Mouse (Mus musculus) ES-Bruce4 (cell line): ENCODE results near the gene Ccdc194. TPM values are rescaled to one million over a fixed set of nuclear protein-coding genes. Genes with fewer than 3 reads are reported as not detected.
"Not testable (repeated sequence)": the region's sequence is repeated elsewhere in the genome, so short reads cannot be mapped to it uniquely, and the experiment has no call there.

Experiments
- H3K27ac ChIP-seq: 2 replicates; pipeline ENCODE4 v1.5.1; 2012; ENCODE audit warnings: low read length, inconsistent platforms; ENCODE audit not compliant: insufficient read depth
- H3K27me3 ChIP-seq: 2 replicates; pipeline ENCODE4 v1.6.1; 2012; ENCODE audit warnings: mild to moderate bottlenecking, low read length, inconsistent platforms; ENCODE audit not compliant: control insufficient read depth, poor library complexity, insufficient read depth, severe bottlenecking
- H3K36me3 ChIP-seq: 2 replicates; pipeline ENCODE4 v1.6.1; 2012; ENCODE audit warnings: inconsistent platforms, mild to moderate bottlenecking, low read length, moderate library complexity; ENCODE audit not compliant: control insufficient read depth, poor library complexity, insufficient read depth, severe bottlenecking
- H3K4me1 ChIP-seq: one replicate; pipeline ENCODE4 v1.8.1; 2011; ENCODE audit warnings: low read length; ENCODE audit not compliant: control insufficient read depth, insufficient read depth
- H3K4me3 ChIP-seq: 2 replicates; pipeline ENCODE4 v1.5.1; 2011; ENCODE audit warnings: low read depth, mild to moderate bottlenecking, low read length
- H3K9ac ChIP-seq: 2 replicates; pipeline ENCODE4 v1.6.1; 2012; ENCODE audit warnings: low read depth, mild to moderate bottlenecking, inconsistent platforms; ENCODE audit not compliant: poor library complexity, severe bottlenecking
- H3K9me3 ChIP-seq: replicated peaks from 2 replicates; pipeline ENCODE4 v1.6.1; 2012; ENCODE audit warnings: mild to moderate bottlenecking, low read length, inconsistent platforms; ENCODE audit not compliant: control insufficient read depth, poor library complexity, insufficient read depth, severe bottlenecking
- CTCF ChIP-seq: IDR thresholded peaks from one replicate; pipeline ENCODE4 v1.8.1; 2011; ENCODE audit warnings: low read depth, low read length
- EP300 ChIP-seq: IDR thresholded peaks from 2 replicates; pipeline ENCODE4 v1.6.1; 2011; ENCODE audit warnings: low read depth, low read length; ENCODE audit not compliant: insufficient read depth
- POLR2A ChIP-seq: IDR thresholded peaks from one replicate; pipeline ENCODE4 v1.8.1; 2011; ENCODE audit warnings: low read length; ENCODE audit not compliant: insufficient read depth
- polyA plus RNA-seq: library from polyadenylated mRNA; stranded (reverse); fragments of >200 nt; gene quantifications from 2 replicates; pipeline ENCODE4 v1.2.4, GENCODE M21; 2011; ENCODE audit warnings: low read depth; ENCODE audit not compliant: missing spikeins, insufficient read depth, insufficient read length

Gene Ccdc194
- polyA plus RNA-seq, 1 experiment = 4.9 TPM

DNA sequence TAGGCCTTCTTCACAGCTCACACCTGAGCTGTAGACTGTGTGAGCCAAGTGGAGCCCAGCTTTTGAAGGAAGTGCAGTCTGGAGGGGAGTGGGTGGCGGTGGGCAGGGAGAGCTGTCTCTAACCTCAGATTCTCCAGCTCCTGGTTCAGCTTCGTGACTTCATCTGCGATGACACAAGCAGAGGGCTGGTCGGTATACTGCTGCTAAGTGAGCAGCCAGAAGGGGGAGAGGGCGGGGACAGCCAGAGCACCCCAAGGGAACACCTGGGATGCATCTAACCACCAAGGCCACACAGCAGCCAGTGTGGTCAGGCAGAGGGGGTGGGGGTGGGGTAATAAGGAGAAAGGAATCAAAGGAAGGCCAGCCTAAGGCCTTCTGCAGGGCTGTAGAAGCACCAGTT is 10.2 kb upstream of the Ccdc194 start:
- peak overlapping the region; percentile 90 for H3K4me3 ChIP-seq
- H3K27ac ChIP-seq = no peak overlapping the region
- peak overlapping the region; percentile 54; the same call in 1 of the 2 replicates for H3K9ac ChIP-seq
- H3K4me1 ChIP-seq = peaks cover 2% of the 10 kb centered on the region
- no peaks in the 10 kb centered on the region for H3K27me3 ChIP-seq
- no peaks in the 10 kb centered on the region for H3K9me3 ChIP-seq
- peaks cover 6% of the 10 kb centered on the region; the same call in 1 of the 2 replicates for H3K36me3 ChIP-seq
- no peak for TF ChIP-seq CTCF
- TF ChIP-seq POLR2A = no peak
- TF ChIP-seq EP300 = no peak

DNA sequence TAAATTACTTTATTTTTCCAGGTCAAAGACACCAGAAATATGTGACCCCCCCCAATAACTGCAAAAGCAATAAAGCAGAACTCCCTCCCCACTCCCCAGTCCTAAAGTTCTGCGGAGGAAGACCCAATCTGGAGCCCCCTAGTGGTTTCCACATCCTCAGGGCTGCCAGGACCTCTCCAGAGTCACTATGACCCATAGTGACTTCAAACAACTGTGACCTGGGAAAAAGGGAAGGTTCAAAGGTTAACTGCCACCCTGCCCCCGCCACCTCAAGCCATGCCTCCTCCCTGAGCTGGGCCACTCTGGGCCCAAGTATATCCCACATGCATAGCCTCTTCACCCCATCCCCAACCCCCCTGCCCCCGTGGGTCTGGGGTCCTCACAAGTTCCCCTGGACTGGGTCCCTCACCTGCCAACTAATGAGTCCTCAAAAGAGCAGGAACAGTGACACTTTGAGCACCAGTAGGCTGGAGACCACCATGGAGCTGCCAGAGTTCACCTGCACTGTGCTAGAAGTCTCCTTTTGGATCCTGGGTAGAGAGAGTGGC is 8.8 kb upstream of the Ccdc194 start:
- TF ChIP-seq POLR2A (no peak), CTCF (peak; percentile 24)

DNA sequence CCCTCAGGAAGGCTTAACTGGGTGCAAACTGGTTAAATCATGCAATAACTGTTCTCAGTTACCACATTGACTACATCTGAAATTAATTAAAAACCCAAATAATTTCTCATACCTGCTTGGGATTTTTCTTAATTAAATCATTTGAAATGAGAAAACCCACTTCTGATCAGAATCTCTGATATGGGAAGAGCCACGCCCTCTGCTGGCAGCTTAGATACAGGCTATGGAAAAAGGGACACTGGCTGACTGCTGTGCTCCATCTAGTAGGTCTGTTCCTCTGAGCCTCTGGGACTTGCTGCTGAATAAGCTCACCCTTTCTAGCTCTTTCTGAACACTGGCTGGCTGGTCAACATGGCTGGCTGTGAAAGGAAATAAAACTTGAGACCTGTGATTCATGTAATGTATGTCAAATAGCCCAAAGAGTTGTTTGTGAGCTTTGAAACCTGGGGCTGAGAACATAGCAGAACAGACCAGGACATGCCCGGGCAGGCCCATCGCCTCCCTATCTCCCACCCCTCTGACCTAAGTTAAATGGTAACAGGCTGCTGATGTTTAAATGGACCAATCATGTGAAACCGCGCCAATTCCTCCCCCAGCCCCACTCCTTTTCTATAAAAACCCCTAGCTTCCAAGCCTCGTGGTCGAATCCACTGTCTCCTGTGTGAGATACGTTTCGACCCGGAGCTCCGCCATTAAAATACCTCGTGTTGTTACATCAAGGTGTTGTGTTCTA is 5.4 kb upstream of the Ccdc194 start:
- TF ChIP-seq EP300 (0 out of 2 replicates have a peak, but pooled peaks have one; percentile 22), CTCF (peak; percentile 43)
- H3K36me3 ChIP-seq, H3K9me3 ChIP-seq, H3K27me3 ChIP-seq, H3K4me1 ChIP-seq: not testable (repeated sequence)
- Histone ChIP-seq H3K4me3 (0 out of 2 replicates have a peak overlapping the region, but pooled peaks have one; percentile 17), H3K9ac (peak overlapping the region; percentile 62), H3K27ac (peak overlapping the region; percentile 86)

More for the DNA sequence above, 8.8 kb upstream of the Ccdc194 start:
- H3K4me1 ChIP-seq = peaks cover 2% of the 10 kb centered on the region
- no peak overlapping the region for H3K9ac ChIP-seq
- no peaks in the 10 kb centered on the region for H3K9me3 ChIP-seq
- peaks cover 6% of the 10 kb centered on the region; the same call in 1 of the 2 replicates for H3K36me3 ChIP-seq
- H3K4me3 ChIP-seq = no peak overlapping the region
- H3K27ac ChIP-seq = no peak overlapping the region
- no peaks in the 10 kb centered on the region for H3K27me3 ChIP-seq

DNA sequence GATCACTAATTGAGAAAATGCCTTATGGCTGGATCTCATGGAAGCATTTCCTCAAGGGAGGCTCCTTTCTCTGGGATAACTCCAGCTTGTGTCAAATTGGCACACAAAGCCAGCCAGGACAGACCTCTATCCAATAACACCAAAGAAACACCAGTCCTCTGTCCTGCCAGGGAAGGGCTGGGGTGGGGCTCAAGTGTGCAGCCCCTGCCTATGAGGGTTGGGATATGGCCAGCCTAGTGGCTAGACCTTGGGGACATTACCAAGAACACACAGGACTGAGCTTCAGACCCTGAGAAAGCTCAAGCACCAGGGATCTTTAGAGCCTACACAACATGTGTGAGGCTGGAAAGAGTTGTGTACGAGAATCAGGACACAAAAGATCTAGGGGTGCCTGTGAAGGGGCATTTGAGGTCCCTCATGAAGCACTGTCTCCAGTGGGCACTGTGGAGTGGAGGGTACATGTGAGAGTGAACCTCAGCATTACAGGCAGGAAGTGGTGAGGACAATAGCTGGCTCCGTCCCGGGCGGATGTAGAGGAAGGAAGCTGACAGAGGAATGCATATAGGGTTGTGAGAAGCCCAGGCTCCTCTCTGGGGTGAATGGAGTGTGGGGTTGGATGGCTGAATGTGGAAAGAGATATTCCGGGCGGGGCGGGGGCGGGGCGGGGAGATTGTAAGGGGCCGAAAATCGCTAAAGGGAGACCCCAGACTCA is 3.0 kb upstream of the Ccdc194 start:
- Histone ChIP-seq H3K4me1 (peaks cover 5% of the 10 kb centered on the region), H3K36me3 (no peaks in the 10 kb centered on the region), H3K4me3 (no peak overlapping the region), H3K9me3 (no peaks in the 10 kb centered on the region), H3K27me3 (peaks cover 3% of the 10 kb centered on the region; the same call in 1 of the 2 replicates), H3K9ac (no peak overlapping the region), H3K27ac (no peak overlapping the region)
- TF ChIP-seq POLR2A (no peak), CTCF (no peak), EP300 (no peak)

DNA sequence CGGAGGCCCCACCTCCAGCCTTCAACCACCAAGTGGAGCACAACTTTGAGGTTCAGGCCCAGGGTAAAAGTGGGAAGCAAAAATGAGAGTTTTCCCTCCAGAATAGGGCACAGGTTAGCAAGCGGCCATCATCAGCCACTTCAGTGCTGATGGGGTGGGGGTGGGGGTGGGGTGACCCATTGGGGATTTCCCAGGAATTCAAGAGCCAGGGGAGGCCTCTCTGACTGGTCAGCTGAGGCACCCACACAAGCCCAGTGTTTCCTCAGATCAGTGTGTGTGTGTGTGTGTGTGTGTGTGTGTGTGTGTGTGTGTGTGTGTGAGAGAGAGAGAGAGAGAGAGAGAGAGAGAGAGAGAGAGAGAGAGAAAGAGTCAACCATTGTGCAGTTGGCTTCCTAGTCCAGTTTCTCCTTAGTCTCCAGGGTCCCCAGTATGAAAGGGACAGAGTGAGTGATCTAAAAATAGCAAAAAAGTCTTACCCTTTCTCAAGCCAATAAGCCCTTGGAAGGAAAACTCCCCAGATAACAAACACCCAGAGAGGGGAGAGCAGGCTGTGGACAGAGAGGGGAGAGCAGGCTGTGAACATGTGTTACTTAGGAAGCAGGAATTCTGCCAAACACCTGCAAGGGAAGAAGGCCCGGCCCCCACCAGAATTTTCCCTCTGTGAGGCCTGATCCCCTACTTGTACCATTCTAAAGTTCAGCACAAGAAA is 1.8 kb upstream of the Ccdc194 start:
- H3K27me3 ChIP-seq = peaks cover 3% of the 10 kb centered on the region; the same call in 1 of the 2 replicates

More for the DNA sequence above, 1.8 kb upstream of the Ccdc194 start:
- Histone ChIP-seq H3K4me3 (no peak overlapping the region), H3K27ac (peak overlapping the region; percentile 28; the same call in 1 of the 2 replicates), H3K4me1 (peaks cover 3% of the 10 kb centered on the region), H3K9me3 (no peaks in the 10 kb centered on the region), H3K36me3 (no peaks in the 10 kb centered on the region), H3K9ac (0 out of 2 replicates have a peak overlapping the region, but pooled peaks have one; percentile 4)
- TF ChIP-seq POLR2A (no peak), CTCF (no peak)
